Mouse (Mus musculus) kidney, adult 11 months (tissue): ENCODE data around the gene Enho.

Source experiments
- DNase-seq: peaks from one replicate; pipeline ENCODE4 v3.0.0; 2022

Gene Enho

GRCm38 (mm10) chr4:41628202-41628927, 11.8 kb downstream of the Enho start:
- no peak for DNase-seq

GRCm38 (mm10) chr4:41622071-41622470, 18.1 kb downstream of the Enho start:
- no peak for DNase-seq

- no peak for DNase-seq
Measured at GRCm38 (mm10) chr4:41618916-41619746, 21.0 kb downstream of the Enho start.

GRCm38 (mm10) chr4:41615661-41616599, 24.2 kb downstream of the Enho start:
- no peak for DNase-seq

- peak; percentile 48 for DNase-seq
Measured at GRCm38 (mm10) chr4:41614156-41614555, 26.0 kb downstream of the Enho start.

GRCm38 (mm10) chr4:41612166-41612565, 28.0 kb downstream of the Enho start:
- DNase-seq, result no peak

- no peak for DNase-seq
Measured at GRCm38 (mm10) chr4:41610594-41610980, 29.5 kb downstream of the Enho start.

GRCm38 (mm10) chr4:41609681-41610593, 30.2 kb downstream of the Enho start:
- DNase-seq, result no peak

GRCm38 (mm10) chr4:41606784-41607183, 33.3 kb downstream of the Enho start:
- peak; percentile 26 for DNase-seq

- no peak for DNase-seq
Measured at GRCm38 (mm10) chr4:41604476-41605396, 35.4 kb downstream of the Enho start.

- DNase-seq, result no peak
Measured at GRCm38 (mm10) chr4:41602818-41603217, 37.3 kb downstream of the Enho start.
